Mouse (Mus musculus): ENCODE measurements at regions not wholly inside any gene's neighbourhood (a gene's known extent, or its start where the extent isn't known, plus 50 kb on each side); places are given as distances from the start of the nearest gene placed in this dataset.
A peak's percentile ranks its signal among the peaks of the same experiment; 100 is the strongest.

- Histone ChIP-seq H3K27ac (peak overlapping the region; percentile 21; the same call in 1 of the 2 replicates), H3K27me3 (ENCODE audit: control insufficient read depth, insufficient read depth, low read length) (no peaks in the 10 kb centered on the region), H3K9ac (ENCODE audit: low read depth, low read length) (no peak overlapping the region), H3K4me3 (no peak overlapping the region), H3K79me2 (replicated peaks; ENCODE audit: control insufficient read depth, insufficient read depth, low read length) (no peaks in the 10 kb centered on the region), H3K36me3 (ENCODE audit: control insufficient read depth, insufficient read depth, low read length) (0 out of 2 replicates have a peak, but pooled peaks cover 3% of the 10 kb centered on the region), H3K4me1 (ENCODE audit: control insufficient read depth, insufficient read depth, low read length) (no peaks in the 10 kb centered on the region)
- DNase-seq: no peak
- intact Hi-C loops (cut with DNase I): no loop called here
- 36% methylated on average over 4 of the region's 4 CpGs for WGBS
- TF ChIP-seq EP300 (IDR thresholded peaks at IDR 0.05; ENCODE audit: insufficient read depth, low read depth, low read length) (no peak), POLR2A (IDR thresholded peaks at IDR 0.05; ENCODE audit: insufficient read depth, low read depth, low read length) (no peak), CTCF (IDR thresholded peaks at IDR 0.05) (no peak)
Measured at GRCm38 (mm10) chr12:78133984-78134383, 60.1 kb upstream of the Gm6657 start.

DNA sequence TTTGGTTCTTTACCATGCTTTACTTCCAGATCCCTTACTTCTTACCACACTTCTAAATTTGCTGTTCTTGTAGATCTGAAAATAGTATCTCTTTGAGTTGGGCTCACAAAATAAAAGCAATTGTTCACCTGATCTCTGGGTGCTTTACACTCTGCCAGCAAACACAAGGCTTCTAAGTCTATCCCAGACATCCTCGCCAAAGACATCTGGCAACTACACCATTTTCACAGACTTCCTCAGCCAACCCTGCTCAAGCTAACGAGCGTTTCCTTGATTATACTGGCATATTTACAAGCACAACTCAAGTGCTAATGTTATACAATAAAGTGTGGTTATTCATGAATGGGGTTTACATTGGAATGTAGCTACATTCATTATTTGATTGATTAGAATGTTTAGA is 56.8 kb upstream of the Gm6657 start:
- Histone ChIP-seq H3K27me3 (ENCODE audit: control insufficient read depth, insufficient read depth, low read length) (no peaks in the 10 kb centered on the region), H3K79me2 (replicated peaks; ENCODE audit: control insufficient read depth, insufficient read depth, low read length) (no peaks in the 10 kb centered on the region), H3K4me3 (no peak overlapping the region), H3K4me1 (ENCODE audit: control insufficient read depth, insufficient read depth, low read length) (no peaks in the 10 kb centered on the region), H3K27ac (no peak overlapping the region), H3K9ac (ENCODE audit: low read depth, low read length) (no peak overlapping the region), H3K36me3 (ENCODE audit: control insufficient read depth, insufficient read depth, low read length) (0 out of 2 replicates have a peak, but pooled peaks cover 3% of the 10 kb centered on the region)
- DNase-seq: no peak
- no peak for TF ChIP-seq CTCF (IDR thresholded peaks at IDR 0.05)
- no peak for TF ChIP-seq POLR2A (IDR thresholded peaks at IDR 0.05; ENCODE audit: insufficient read depth, low read depth, low read length)
- no peak for TF ChIP-seq EP300 (IDR thresholded peaks at IDR 0.05; ENCODE audit: insufficient read depth, low read depth, low read length)
- WGBS: 31% methylated on average over 3 of the region's 3 CpGs
- intact Hi-C loops (cut with DNase I): no loop called here

- Histone ChIP-seq H3K79me2 (replicated peaks; ENCODE audit: control insufficient read depth, insufficient read depth, low read length) (no peaks in the 10 kb centered on the region), H3K9ac (ENCODE audit: low read depth, low read length) (no peak overlapping the region), H3K4me1 (ENCODE audit: control insufficient read depth, insufficient read depth, low read length) (no peaks in the 10 kb centered on the region), H3K4me3 (no peak overlapping the region), H3K36me3 (ENCODE audit: control insufficient read depth, insufficient read depth, low read length) (0 out of 2 replicates have a peak, but pooled peaks cover 3% of the 10 kb centered on the region), H3K27me3 (ENCODE audit: control insufficient read depth, insufficient read depth, low read length) (no peaks in the 10 kb centered on the region), H3K27ac (no peak overlapping the region)
- intact Hi-C loops (cut with DNase I): no loop called here
- DNase-seq: no peak
- TF ChIP-seq CTCF (IDR thresholded peaks at IDR 0.05) (no peak), EP300 (IDR thresholded peaks at IDR 0.05; ENCODE audit: insufficient read depth, low read depth, low read length) (no peak), POLR2A (IDR thresholded peaks at IDR 0.05; ENCODE audit: insufficient read depth, low read depth, low read length) (no peak)
- 83% methylated on average over 1 of the region's 1 CpGs for WGBS
Measured at GRCm38 (mm10) chr12:78138467-78138866, 55.6 kb upstream of the Gm6657 start.

Data from heart, adult 2 months (tissue).